Comparison of ENCODE assay signal across 22 mouse cellular contexts in genomic region chr13:29621881-29622280, GRCm38 (mm10).
DNase-seq lines count a peak whose midpoint lies in the region; ATAC-seq and TF ChIP-seq lines count a peak whose summit lies in the region.
"Had no signal": no experiment of that assay in that cellular context is flagged by ENCODE, and none has a peak within 500 bp of the region (broad histone marks: within the 10 kb centered on the region; RNA-seq: fewer than 3 reads in every experiment).

No protein-coding gene starts in this region.

- no peaks in the 10 kb centered on the region for H3K4me1 ChIP-seq in liver, adult 2 months (ENCODE audit: control insufficient read depth, insufficient read depth, low read length)
- H3K4me1 ChIP-seq in neural tube, embryonic 11.5 days (ENCODE audit: control insufficient read depth, insufficient read depth, low read length) = no peaks in the 10 kb centered on the region
- H3K4me1 ChIP-seq in neural tube, embryonic 15.5 days = peaks cover 7% of the 10 kb centered on the region; the same call in 1 of the 2 replicates
- H3K4me1 ChIP-seq in neural tube, embryonic 13.5 days (replicated peaks) = peaks cover 18% of the 10 kb centered on the region
- H3K4me1 ChIP-seq in stomach, postnatal 0 days (replicated peaks; ENCODE audit: control insufficient read depth, insufficient read depth) = no peaks in the 10 kb centered on the region

- DNase-seq in embryo, embryonic 10 days (ENCODE audit: low spot score) = peak; percentile 25
- no peak for DNase-seq in embryo, embryonic 9.5 days (ENCODE audit: extremely low spot score)
- peak; percentile 56 for DNase-seq in liver, adult 2 months (ENCODE audit: extremely low read depth, low read depth, low spot score)
- no peak for DNase-seq in liver
- DNase-seq in neural tube, embryonic 11.5 days (ENCODE audit: low spot score) = peak; percentile 27
- no peak for DNase-seq in stomach, postnatal 0 days (ENCODE audit: low spot score)
- DNase-seq: adrenal gland, adult 8-10 months; adrenal gland, postnatal 36 days; B cell, adult 2 months; cerebellum, adult 11 months; cerebellum, adult 8-10 months; cerebellum, postnatal 14 days; gastrocnemius, postnatal 10 days had no signal

- H3K27ac ChIP-seq in liver, adult 2 months (replicated peaks; ENCODE audit: insufficient read depth, low read depth, low read length) = no peak overlapping the region
- H3K27ac ChIP-seq in neural tube, embryonic 11.5 days (ENCODE audit: low read depth, low read length) = no peak overlapping the region
- no peak overlapping the region for H3K27ac ChIP-seq in neural tube, embryonic 15.5 days (replicated peaks)
- no peak overlapping the region; the same call in 1 of the 2 replicates for H3K27ac ChIP-seq in neural tube, embryonic 13.5 days (replicated peaks)
- no peak overlapping the region for H3K27ac ChIP-seq in stomach, postnatal 0 days (replicated peaks)
- H3K27ac ChIP-seq: embryonic facial prominence, embryonic 13.5 days; forebrain, embryonic 12.5 days; hindbrain, embryonic 15.5 days had no signal

- H3K4me3 ChIP-seq in liver, adult 2 months (ENCODE audit: insufficient read depth, low read depth, low read length) = no peak overlapping the region
- H3K4me3 ChIP-seq in neural tube, embryonic 11.5 days (ENCODE audit: low read depth, low read length) = no peak overlapping the region
- H3K4me3 ChIP-seq in neural tube, embryonic 15.5 days (replicated peaks) = no peak overlapping the region
- H3K4me3 ChIP-seq in neural tube, embryonic 13.5 days = no peak overlapping the region
- no peak overlapping the region for H3K4me3 ChIP-seq in stomach, postnatal 0 days (ENCODE audit: low read depth, low read length)
- H3K4me3 ChIP-seq: embryonic facial prominence, embryonic 13.5 days; forebrain, embryonic 12.5 days; heart, embryonic 12.5 days; hindbrain, embryonic 15.5 days had no signal

- ATAC-seq in neural tube, embryonic 11.5 days (ENCODE audit: insufficient read depth, low FRiP score, low TSS enrichment) = no peak
- ATAC-seq in neural tube, embryonic 15.5 days (ENCODE audit: low FRiP score) = no peak
- 0 out of 2 replicates have a peak, but pooled peaks have one; percentile 32 for ATAC-seq in neural tube, embryonic 13.5 days (ENCODE audit: low read depth)
- no peak for ATAC-seq in stomach, postnatal 0 days (ENCODE audit: low FRiP score, low TSS enrichment)
- ATAC-seq: CD4-positive, CD25-positive, alpha-beta regulatory T cell, adult 4 months; forebrain, embryonic 16.5 days had no signal

- no peak for TF ChIP-seq CTCF in liver, adult 2 months (IDR thresholded peaks at IDR 0.05; ENCODE audit: low read depth, low read length)
- no peak for TF ChIP-seq CTCF in stomach, postnatal 0 days (IDR thresholded peaks at IDR 0.05; ENCODE audit: low read depth)

- TF ChIP-seq EP300 in stomach, postnatal 0 days (optimal IDR thresholded peaks at IDR 0.05) = no peak

- H3K9ac ChIP-seq in liver, adult 2 months (ENCODE audit: low read depth, low read length) = no peak overlapping the region
- H3K9ac ChIP-seq in neural tube, embryonic 11.5 days (ENCODE audit: low read length) = no peak overlapping the region
- no peak overlapping the region for H3K9ac ChIP-seq in neural tube, embryonic 15.5 days (replicated peaks)
- no peak overlapping the region for H3K9ac ChIP-seq in neural tube, embryonic 13.5 days
- H3K9ac ChIP-seq in stomach, postnatal 0 days (ENCODE audit: low read length) = no peak overlapping the region
- H3K9ac ChIP-seq: embryonic facial prominence, embryonic 13.5 days; forebrain, embryonic 12.5 days; heart, embryonic 12.5 days; hindbrain, embryonic 15.5 days had no signal

- WGBS in liver, adult 2 months = 56% methylated on average over 7 of the region's 7 CpGs
- WGBS in neural tube, embryonic 11.5 days = 65% methylated on average over 7 of the region's 7 CpGs
- WGBS in neural tube, embryonic 15.5 days = 48% methylated on average over 7 of the region's 7 CpGs
- WGBS in neural tube, embryonic 13.5 days = 47% methylated on average over 7 of the region's 7 CpGs
- WGBS in stomach, postnatal 0 days = 57% methylated on average over 7 of the region's 7 CpGs

- no peak overlapping the region for H3K4me2 ChIP-seq in neural tube, embryonic 11.5 days (ENCODE audit: low read depth)
- no peak overlapping the region for H3K4me2 ChIP-seq in neural tube, embryonic 15.5 days
- H3K4me2 ChIP-seq in neural tube, embryonic 13.5 days = no peak overlapping the region
- no peak overlapping the region for H3K4me2 ChIP-seq in stomach, postnatal 0 days (replicated peaks; ENCODE audit: low read depth)
- H3K4me2 ChIP-seq: embryonic facial prominence, embryonic 13.5 days; forebrain, embryonic 12.5 days; heart, embryonic 12.5 days; hindbrain, embryonic 15.5 days had no signal

- H3K27me3 ChIP-seq in liver, adult 2 months (ENCODE audit: control insufficient read depth, insufficient read depth, low read length) = no peaks in the 10 kb centered on the region
- no peaks in the 10 kb centered on the region for H3K27me3 ChIP-seq in neural tube, embryonic 11.5 days (ENCODE audit: control insufficient read depth, insufficient read depth, low read length)
- H3K27me3 ChIP-seq in neural tube, embryonic 15.5 days (replicated peaks) = no peaks in the 10 kb centered on the region
- H3K27me3 ChIP-seq in neural tube, embryonic 13.5 days = no peaks in the 10 kb centered on the region
- no peaks in the 10 kb centered on the region for H3K27me3 ChIP-seq in stomach, postnatal 0 days (ENCODE audit: control insufficient read depth, insufficient read depth, low read length)
- H3K27me3 ChIP-seq: embryonic facial prominence, embryonic 13.5 days; forebrain, embryonic 12.5 days; heart, embryonic 12.5 days; hindbrain, embryonic 15.5 days had no signal

- no peaks in the 10 kb centered on the region for H3K79me2 ChIP-seq in liver, adult 2 months (ENCODE audit: control insufficient read depth, insufficient read depth, low read length)

- no peaks in the 10 kb centered on the region for H3K36me3 ChIP-seq in liver, adult 2 months (ENCODE audit: control insufficient read depth, insufficient read depth, low read length)
- H3K36me3 ChIP-seq in neural tube, embryonic 11.5 days (ENCODE audit: control insufficient read depth, insufficient read depth, low read length) = no peaks in the 10 kb centered on the region
- H3K36me3 ChIP-seq in neural tube, embryonic 15.5 days = no peaks in the 10 kb centered on the region
- H3K36me3 ChIP-seq in neural tube, embryonic 13.5 days = no peaks in the 10 kb centered on the region
- H3K36me3 ChIP-seq in stomach, postnatal 0 days (ENCODE audit: control insufficient read depth, insufficient read depth, low read length) = no peaks in the 10 kb centered on the region
- H3K36me3 ChIP-seq: embryonic facial prominence, embryonic 13.5 days; forebrain, embryonic 12.5 days; heart, embryonic 12.5 days; hindbrain, embryonic 15.5 days had no signal

- H3K9me3 ChIP-seq in neural tube, embryonic 11.5 days (ENCODE audit: control insufficient read depth, low read length) = no peaks in the 10 kb centered on the region
- H3K9me3 ChIP-seq in neural tube, embryonic 15.5 days (replicated peaks) = no peaks in the 10 kb centered on the region
- H3K9me3 ChIP-seq in neural tube, embryonic 13.5 days = no peaks in the 10 kb centered on the region
- no peaks in the 10 kb centered on the region for H3K9me3 ChIP-seq in stomach, postnatal 0 days (ENCODE audit: control insufficient read depth, low read length)
- H3K9me3 ChIP-seq: embryonic facial prominence, embryonic 13.5 days; forebrain, embryonic 12.5 days; G1E; heart, embryonic 12.5 days; hindbrain, embryonic 15.5 days had no signal

- TF ChIP-seq POLR2A in liver, adult 2 months (IDR thresholded peaks at IDR 0.05; ENCODE audit: extremely low read depth, insufficient read depth, low read length) = no peak

Comparison
In these comparisons a context has a peak if more than half of its experiments do, and no peak if none do; other contexts are left out.
1. DNase-seq: peak in embryo, embryonic 10 days (single experiment), liver, adult 2 months (single experiment) and neural tube, embryonic 11.5 days (single experiment); none in embryo, embryonic 9.5 days (single experiment), liver (single experiment) and stomach, postnatal 0 days (single experiment).